Mouse (Mus musculus) kidney, postnatal 0 days (tissue): ENCODE measurements at regions not wholly inside any gene's neighbourhood (a gene's known extent, or its start where the extent isn't known, plus 50 kb on each side); places are given as distances from the start of the nearest gene placed in this dataset.

Experiments used
- ATAC-seq: fragments of 200-750 bp; cut with Nextera tagmentation; replicated peaks from 2 replicates; pipeline ENCODE4 v1.8.0; 2017; ENCODE audit warnings: low read depth, moderate number of reproducible peaks, moderate TSS enrichment, moderate library complexity; ENCODE audit not compliant: low FRiP score
- DNase-seq: peaks from one replicate; pipeline ENCODE4 v3.0.0-alpha.2; 2016; ENCODE audit warnings: low spot score
- H3K27ac ChIP-seq: fragments of 300-500 bp; sonication (generic); 2 replicates; pipeline ENCODE4 v1.5.1; 2014; ENCODE audit warnings: mild to moderate bottlenecking
- H3K27me3 ChIP-seq: fragments of 300-500 bp; sonication (generic); 2 replicates; pipeline ENCODE4 v1.6.1; 2014; ENCODE audit warnings: low read length, mixed read lengths; ENCODE audit not compliant: insufficient read depth
- H3K36me3 ChIP-seq: fragments of 300-500 bp; sonication (generic); 2 replicates; pipeline ENCODE4 v1.6.1; 2014; ENCODE audit warnings: low read length, mixed read lengths; ENCODE audit not compliant: insufficient read depth
- H3K4me1 ChIP-seq: fragments of 300-500 bp; sonication (generic); replicated peaks from 2 replicates; pipeline ENCODE4 v1.6.1; 2014; ENCODE audit warnings: antibody characterized with exemption, low read length, mixed read lengths; ENCODE audit not compliant: insufficient read depth
- H3K4me2 ChIP-seq: fragments of 300-500 bp; sonication (generic); 2 replicates; pipeline ENCODE4 v1.6.1; 2014; ENCODE audit warnings: mild to moderate bottlenecking, low read length, moderate library complexity, mixed read lengths
- H3K4me3 ChIP-seq: fragments of 300-500 bp; sonication (generic); replicated peaks from 2 replicates; pipeline ENCODE4 v1.5.1; 2014; ENCODE audit warnings: low read depth, low read length
- H3K9ac ChIP-seq: fragments of 300-500 bp; sonication (generic); 2 replicates; pipeline ENCODE4 v1.6.1; 2014; ENCODE audit warnings: low read depth, low read length
- H3K9me3 ChIP-seq: fragments of 300-500 bp; sonication (generic); replicated peaks from 2 replicates; pipeline ENCODE4 v1.6.1; 2016; ENCODE audit warnings: low read length, inconsistent platforms, mixed read lengths
- CTCF ChIP-seq: IDR thresholded peaks from 2 replicates; pipeline ENCODE4 v1.5.1; 2016; ENCODE audit warnings: antibody characterized with exemption, low read depth, mild to moderate bottlenecking, moderate library complexity
- WGBS: fragments of 180-500 bp; shearing (Covaris S2); extraction: QIAGEN DNeasy Blood & Tissue Kit; methylation state at CpG from one replicate; pipeline ENCODE4 v1.1.7; 2014; 5-methylcytosine and 5-hydroxymethylcytosine counted together

DNA sequence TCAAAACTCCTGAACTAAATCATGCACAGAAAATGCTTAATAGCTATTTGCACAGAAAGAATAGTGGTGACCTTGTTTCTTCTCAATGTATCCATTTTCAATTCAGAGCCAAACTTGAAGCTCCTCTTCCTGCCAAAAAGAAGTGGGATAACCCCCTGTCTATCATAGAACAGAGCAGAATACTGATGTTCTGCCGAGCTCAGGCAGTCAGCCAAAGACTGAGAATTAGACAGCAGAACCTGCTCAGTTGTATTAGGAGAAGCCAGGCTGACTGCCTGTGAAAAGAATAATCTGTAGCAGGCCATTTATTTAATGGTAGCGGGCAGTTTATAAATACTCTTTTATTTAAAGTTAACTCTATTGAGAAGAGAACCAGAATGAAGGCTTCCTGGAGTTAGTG is 68.1 kb upstream of the Grin3a start:
- ATAC-seq (no peak), DNase-seq (no peak)
- no peaks in the 10 kb centered on the region for H3K9me3 ChIP-seq
- H3K27ac ChIP-seq = no peak overlapping the region
- no peak for TF ChIP-seq CTCF
- H3K27me3 ChIP-seq = no peaks in the 10 kb centered on the region
- no peaks in the 10 kb centered on the region for H3K4me1 ChIP-seq
- H3K9ac ChIP-seq = no peak overlapping the region
- WGBS = 71% methylated on average over 2 of the region's 2 CpGs
- no peak overlapping the region for H3K4me3 ChIP-seq
- no peak overlapping the region for H3K4me2 ChIP-seq
- no peaks in the 10 kb centered on the region for H3K36me3 ChIP-seq
